Mouse (Mus musculus): ENCODE measurements around the gene Rpn2.

The Rpn2 gene

DNA sequence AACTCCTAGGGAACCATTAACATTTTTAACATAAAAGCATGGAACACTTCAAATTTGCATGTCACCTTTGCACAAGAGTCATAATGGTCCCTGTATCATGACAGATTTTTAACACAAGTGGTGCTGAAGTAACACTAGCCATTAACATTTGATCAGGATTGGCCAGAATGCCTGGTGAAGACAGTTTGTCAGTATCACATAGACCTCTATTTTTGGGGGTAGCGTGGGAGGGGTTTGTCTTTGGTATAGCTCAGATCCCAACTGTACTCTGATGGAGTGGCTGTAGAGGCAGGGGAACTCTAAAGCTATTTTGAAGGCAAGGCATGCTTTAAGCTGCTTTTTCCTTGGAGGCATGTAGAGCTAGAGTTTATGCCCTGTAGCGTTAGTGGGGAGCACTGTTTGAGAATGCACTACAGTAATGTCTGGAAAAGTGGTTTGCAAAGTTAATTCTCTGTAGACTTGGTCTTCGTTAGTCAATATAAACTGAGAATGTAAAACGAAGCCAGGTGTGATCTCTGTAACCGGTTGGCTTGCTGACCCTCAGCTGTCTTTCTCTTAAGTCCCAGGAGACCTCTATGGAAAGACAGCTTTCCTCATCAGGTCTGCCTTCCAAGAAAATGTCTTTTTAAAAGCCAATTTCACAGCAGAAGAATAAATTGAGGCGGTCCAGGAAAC is 32.3 kb downstream of the Rpn2 start:
- no peak for DNase-seq (ENCODE audit: low spot score)

DNA sequence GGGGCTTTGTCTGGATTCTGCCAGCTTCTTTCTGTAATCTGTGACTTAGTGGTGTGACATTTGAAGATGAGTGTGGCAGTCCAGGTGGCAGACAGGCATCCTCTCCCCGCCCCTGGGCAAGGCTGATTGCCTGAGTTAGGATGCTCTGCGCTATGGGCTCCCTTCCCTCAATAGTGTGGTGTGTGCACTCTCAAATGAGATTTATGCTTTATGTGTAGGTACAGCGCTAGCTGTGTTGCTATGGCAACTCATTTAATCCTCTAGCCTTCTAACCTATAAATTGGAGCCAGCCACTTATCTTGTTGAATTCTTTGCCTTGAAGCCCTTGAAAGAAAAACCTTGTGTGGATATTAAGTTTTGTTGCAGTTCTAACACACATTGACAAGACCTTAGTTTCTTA is 34.9 kb downstream of the Rpn2 start:
- DNase-seq (ENCODE audit: low spot score): no peak

DNA sequence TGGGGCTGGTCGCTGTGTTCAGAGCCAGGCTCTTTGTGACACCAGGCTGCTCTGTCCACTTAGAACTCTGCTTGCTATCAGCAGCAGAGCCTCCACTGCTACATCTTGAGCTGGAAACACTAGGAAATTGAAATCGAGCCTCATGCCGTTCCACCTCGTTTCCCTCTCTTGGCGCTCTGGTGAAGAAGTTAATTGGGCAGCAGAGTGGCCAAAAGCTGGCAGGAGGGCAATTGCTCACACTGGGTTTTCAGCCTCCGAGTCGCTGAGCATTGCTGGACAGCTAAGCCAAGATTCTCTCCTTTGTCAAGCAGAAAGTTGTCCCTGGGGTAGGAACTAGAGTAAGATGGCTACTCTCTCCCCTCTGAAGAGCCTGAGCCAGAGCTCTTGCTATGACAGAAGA is 35.5 kb downstream of the Rpn2 start:
- DNase-seq (ENCODE audit: low spot score): no peak

DNA sequence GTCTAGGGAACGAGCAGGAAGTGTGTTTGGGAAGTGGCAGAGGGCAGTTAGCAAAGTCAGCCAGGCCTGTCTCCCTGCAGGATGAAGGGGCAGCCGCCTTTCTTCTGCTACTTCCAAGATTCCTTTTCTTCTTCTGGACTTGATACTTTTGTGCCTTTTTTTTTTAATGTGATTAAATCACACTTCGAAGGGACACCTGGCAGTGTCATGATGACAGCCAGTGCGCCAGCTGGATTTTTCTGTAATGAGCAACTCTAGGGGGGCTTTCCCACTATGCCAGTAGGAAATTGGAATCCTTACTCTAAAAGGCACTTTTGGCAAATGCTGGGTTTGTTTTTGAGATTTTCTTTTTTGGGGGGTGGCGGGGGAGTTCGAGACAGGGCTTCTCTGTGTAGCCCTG is 36.7 kb downstream of the Rpn2 start:
- DNase-seq (ENCODE audit: low spot score): no peak

DNA sequence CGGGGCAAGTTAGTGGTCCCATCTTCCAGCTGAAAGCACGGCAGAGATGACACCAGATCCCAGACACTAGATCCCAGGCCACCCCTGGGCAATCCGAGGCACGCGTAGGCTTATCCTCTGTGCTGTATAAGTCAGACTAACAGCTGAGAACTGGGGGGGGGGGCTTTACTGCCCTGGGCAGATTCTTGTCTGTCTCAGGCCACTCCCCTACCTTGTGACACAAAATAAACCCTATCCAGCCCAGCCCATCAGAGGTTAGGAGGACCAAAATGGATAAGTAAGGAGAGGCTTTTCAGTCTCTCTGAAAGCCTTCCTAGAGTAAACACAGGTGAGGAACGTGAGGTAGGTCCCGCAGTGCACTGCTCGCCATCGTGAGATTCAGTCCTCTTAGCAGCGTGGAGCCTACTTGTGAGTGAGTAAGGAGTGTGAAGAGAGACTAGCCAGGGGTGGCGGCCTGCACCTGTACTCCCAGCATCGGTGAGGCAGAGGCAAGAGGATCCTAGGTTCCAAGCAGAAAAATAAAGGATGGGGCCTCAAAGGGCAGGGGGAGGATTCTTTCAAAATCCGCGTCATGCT is 37.6 kb downstream of the Rpn2 start:
- DNase-seq (ENCODE audit: low spot score): no peak

DNA sequence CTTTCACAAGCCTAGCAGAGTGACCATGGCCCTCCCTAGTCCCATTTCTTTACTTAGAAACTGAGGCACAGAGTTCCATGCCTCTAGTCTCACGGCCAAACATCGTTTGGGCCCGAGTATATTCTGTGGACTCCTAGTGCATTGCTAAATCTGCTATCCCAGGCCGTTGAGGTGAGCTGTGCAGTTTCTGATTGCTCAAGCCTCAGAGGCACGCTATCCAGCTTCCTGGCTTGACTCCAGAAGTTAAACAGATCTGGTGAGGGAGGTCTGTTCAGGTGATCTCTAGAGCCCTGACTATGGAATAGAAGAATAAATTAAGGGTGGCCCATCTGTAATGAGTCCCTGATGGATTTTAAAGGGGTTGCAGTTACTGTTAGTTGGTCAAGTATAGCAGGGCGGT is 38.4 kb downstream of the Rpn2 start:
- DNase-seq (ENCODE audit: low spot score): no peak

DNA sequence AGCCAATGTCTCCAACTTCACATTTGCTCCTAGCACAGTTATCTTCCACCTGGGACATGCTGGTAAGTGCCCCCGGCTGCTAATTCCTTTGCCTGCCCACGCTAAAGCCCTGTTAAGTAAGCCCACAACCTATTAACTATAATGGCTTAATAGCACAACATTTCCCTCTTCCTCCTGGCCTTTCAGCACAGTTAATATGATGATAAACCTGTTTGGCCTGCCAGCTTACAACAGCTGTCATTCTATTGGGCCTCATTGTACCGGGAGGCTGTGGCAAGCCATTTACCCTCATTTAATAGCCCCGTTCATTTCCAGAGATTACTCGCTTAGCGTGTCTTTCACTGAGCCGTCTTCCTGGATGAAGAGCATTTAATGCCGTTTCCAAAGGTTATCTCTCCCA is 41.3 kb downstream of the Rpn2 start:
- no peak for DNase-seq (ENCODE audit: low spot score)

DNA sequence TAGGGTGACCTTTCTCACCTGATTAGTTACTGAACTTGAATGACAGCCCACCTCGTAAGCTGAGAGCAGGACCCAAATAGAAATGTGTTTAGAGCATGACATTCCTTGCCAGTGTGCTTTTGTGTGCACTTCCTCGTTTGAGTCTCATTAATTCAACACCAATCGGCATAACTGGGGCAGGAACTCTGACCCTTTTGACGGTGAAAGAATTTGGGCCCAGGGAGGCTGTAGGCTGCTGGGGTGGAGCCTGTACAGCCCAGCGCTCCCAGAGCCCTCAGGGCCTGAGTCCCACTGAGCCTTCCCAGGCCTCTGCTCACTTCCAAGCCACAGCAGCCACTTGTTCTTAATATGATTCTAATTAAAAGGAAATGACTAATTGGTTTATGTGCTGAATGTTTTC is 42.1 kb downstream of the Rpn2 start:
- DNase-seq (ENCODE audit: low spot score): no peak

DNA sequence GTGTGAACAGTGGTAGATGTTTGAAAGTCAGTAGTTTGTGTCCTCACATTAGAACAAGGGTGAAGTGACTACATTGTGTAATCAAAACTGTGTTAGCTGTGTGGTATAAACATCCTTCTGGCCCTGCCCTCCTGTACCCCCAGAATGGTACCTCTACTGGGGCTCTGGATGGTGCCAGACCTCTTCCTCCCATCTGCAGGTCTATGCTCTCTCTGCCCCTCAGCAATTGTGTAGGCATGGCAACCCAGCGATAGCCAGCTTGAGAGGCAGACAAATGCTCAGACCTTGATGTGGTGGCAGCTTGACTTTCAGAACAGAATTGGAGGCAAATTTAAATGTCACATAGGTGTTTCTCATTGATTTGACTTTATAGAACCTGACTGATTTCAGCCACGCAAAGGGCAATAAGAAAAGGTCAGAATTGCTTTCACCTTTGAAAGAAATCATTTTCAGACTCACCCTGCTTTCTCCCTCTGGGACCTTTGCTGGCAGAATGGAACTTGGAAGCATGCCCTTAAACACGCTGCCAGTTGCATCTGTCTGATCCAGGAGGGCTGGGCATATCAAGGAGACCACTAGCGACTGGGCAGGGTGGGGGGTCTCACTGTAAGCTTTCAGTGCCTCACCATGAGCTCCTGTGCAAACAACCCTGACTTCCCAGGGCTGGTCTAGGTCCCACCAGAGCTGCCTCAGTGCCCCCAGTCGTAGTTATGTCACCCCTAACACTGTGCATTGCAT is 43.4 kb downstream of the Rpn2 start:
- no peak for DNase-seq (ENCODE audit: low spot score)

DNA sequence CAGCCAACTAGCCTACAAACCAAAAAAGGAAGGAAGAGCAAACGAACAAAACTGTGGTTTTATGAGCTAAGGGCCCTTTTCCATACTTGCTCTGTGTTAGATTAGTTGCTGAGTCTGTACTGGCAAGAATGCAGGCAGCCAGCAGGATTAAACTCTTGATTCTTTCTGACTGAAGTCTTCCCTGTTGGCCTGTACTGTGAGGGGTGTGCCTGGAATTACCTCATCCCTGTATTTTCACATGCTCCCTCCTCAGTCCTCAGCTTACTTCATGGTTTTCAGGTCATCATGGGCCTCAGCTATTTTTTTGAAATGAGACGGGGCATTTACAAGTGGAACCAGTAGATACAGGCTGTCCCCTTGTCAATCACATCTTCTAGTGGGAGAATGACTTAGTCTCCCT is 46.4 kb downstream of the Rpn2 start:
- DNase-seq (ENCODE audit: low spot score): no peak

DNA sequence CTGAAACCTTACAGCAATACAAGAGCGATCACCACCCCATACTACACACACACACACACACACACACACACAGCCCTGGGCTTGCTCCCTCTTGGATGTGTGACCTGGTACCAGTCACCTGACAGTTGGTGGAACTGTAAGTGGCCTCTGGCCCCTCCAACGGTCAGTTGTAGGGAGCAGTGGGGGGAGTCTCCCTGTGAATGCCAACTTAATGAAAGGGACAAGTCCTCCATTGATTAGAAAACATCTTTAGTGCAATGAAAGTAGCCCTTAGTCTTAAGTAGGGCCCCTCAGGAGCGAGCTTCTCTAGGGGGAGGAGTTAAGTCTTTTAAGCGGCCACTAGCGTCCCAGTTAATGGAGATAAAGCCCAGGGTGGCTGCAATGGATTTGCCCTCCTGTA is 49.3 kb downstream of the Rpn2 start:
- DNase-seq (ENCODE audit: low spot score): no peak

DNA sequence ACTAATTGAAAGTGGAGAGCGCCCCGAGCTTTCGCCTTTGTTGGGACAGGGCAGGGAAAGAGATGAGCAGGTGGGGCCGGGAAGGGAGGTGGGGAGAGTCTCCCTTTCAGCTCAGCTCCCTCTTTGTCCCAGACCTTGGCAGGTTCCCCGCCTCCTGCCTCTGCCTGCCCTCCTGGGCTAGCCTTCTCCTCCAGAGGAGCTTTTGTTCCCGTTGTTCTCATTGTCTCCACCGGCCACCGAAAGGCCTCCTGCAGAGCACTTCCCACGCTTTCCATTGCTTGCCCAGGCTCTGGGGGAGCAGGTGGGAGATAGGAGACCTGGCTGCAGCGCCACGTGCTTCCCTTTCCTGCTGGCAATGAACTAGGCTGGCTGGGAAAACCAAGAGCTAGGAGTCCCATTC is 49.8 kb downstream of the Rpn2 start:
- DNase-seq (ENCODE audit: low spot score): peak; percentile 50

DNA sequence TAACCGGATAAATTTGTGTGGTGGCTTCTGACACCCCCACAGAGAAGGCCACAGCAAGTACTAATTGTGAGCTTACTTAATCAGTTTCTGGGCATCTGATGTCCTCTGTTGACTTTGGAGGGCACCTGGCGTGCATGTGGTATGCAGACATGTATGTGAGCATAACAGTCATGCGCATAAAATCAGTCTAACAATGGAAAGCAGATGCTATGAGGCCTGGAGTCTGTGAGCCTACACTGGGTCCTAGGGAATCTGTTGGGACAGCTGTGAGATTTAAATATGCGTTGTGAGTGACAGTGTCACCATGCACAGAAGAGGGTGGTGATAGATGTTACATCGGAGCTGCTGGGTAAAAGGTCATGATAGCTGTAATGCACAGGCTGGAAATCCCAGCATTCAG is 53.2 kb downstream of the Rpn2 start:
- DNase-seq (ENCODE audit: low spot score): no peak

DNA sequence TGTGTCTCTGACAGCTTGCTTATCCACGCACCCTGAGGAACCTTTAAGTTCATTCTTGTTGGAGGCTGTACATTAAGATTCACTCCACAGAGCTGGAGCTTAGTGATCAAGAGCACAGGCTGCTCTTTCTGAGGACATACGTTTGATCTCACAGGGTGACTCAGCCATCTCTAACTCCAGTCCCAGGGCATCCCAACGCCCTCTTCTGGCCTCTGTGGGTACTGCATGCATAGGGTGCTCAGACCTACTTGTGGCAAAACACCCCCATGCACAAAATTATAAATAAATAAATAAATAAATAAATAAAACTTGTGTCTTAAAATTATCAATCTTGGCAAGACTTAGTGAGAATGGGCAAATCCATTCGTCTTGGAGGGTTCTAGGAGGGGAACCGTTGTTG is 59.8 kb downstream of the Rpn2 start:
- DNase-seq (ENCODE audit: low spot score): no peak

DNA sequence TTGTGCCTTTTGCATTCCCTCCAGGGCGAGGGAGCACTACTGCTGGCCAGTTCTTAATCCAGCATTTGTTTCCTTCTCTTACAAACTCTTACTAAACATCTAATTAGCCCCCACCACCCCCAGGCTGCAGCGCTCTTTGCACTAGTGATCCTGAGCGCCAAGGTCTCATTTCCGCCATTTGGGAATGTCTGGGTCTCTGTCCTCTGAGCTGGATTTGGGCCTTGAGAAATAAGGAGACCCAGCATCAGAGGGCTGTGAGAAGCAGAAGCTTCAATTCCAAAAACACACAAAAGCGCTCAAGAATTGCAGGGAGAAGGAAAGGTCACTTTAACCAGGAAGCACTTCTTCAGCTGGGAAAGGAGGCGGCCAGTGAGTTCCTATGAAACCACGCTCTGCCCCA is 60.7 kb downstream of the Rpn2 start:
- no peak for DNase-seq (ENCODE audit: low spot score)

DNA sequence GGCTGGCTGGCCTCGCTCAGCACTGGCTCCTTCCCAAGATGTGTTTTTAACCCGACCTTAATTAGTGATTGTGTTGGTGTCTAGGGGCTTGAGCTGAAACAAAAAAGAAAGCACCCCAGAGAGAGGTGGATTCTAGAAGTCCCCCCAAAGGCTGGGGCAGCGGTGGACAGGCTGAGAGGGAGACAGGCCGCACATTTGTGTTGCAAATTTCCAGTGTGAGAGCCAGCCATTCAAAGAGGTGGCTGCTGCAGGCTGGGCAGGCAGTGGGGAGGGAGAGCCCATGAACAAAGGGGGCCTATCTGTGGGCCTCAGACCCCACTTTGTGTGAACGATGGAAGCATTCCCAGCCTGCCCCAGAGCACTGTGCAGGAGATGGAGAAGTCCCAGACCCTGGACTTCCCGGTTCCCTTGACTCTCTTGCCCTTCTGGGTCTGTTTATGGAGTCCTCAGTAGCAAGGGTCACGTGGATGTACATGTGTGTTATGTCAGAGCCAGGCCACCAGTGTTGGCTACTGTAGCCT is 61.5 kb downstream of the Rpn2 start:
- DNase-seq (ENCODE audit: low spot score): no peak

DNA sequence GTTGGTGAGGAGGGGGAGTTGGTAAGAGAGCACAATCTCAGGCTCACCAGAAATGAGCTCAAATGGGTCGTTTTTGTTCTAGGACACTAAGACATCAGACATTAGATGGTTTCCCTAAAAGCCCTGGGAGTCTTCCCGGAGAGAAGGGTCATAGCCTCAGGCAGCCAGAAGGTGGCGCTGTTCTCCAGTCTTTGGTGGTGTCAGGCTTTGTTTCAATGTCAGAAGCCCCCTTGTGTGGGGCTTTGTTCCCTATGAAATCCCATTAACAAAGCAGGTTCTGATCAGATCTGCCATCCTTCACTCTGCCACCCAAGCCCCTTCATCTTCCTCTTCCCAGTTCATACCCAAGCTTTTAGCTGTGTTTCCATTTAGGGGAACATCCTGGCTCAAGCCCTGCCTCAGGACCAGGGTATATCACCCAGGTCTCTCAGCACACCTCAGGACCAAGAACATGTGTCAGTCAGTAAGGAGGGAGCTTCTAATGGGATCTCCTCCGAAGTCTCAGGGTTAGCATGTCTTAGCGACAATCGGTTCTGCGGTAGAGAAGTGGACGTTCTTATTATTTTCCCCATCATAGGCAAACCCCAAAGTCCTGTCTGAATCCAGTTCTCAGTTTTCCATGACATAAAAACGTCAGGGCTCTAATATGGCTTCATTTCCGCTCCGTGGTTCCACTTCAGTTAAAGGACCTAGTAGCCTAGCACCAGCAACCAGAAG is 62.9 kb downstream of the Rpn2 start:
- peak; percentile 9 for DNase-seq (ENCODE audit: low spot score)

DNA sequence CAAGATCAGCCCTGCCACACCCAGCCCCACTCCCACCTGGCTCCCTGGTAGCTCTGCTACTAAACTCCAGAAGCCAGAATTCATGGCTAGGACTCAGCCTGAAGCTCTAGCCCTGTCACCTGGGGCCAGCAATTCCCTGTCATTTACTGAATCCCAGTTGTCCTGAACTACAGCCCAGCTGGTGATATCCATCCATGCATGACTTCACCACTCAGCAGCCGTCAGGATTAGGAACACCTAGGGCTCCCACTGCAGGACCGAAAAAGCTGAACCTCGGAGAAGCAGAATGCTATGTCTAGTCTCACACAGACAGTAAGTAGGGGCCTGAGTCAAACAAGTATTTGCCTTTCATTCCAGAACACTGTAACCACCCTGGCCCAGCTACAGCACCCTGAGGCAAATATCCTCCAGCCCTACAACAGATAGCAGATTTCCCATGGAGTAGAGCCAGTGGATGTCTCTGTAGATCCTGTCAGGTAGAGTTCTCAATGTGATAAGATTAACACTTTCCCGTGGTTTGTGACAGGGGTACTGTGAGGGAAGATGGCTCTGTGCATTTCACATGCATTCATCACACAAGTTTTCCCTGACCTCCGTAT is 63.6 kb downstream of the Rpn2 start:
- DNase-seq (ENCODE audit: low spot score): no peak

DNA sequence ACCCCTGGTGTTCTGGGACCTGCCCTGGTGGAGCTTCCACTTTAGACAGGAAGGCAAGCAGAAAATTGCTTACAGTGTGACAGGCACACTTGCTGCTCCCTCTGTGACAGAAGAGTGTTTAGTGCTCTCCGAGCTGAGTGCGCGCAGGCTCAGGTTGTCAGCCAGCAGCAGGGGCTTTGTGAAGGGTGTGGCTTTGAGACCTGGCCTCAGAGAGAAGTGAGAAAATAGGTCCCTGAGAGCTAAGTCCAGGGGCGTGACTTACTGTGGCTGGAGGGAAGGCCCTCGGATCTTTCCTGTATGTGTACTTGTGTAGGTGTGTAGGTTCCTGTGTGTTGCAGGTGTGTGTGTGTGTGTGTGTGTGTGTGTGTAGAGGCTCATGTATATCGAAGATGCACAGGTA is 64.5 kb downstream of the Rpn2 start:
- no peak for DNase-seq (ENCODE audit: low spot score)

DNA sequence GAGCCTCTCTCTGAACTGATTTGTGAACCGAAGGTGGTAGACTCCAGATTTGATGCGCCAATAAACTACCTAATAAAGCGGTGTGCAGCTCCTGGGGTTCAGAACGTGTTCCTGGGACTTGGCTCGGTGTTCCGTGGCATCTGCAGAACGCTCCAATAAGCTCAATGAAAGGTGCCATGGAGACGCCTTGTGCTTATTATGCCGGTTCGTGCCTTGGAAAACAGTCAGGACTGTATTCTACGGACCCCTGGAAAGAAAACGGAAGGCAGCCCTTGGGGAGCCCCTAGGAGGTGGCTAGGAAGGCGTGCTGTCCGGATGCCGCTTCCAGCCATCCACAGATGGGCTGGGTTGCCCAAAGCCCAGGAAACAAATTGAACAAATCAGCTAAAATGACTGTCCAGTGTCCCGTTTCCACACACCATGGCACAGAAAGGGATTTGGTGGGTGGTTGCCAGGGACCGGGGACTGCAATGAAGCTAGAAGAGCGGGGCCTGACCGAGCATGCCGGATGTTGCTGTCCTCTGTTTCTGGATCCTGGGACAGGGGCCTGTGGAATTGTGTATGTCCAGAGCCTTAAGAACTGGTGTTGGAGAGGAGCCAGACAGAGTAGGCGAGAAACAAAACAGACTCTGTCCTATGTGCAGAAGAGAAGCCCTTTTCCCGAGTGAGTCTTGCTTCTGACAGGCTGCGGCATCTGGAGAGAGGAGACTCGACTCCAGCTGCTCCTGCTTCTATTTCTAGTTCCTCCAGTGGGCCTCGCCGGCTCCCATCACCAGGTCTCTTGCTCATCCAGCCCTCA is 68.7 kb downstream of the Rpn2 start, which contains the start of gene Ghrh:
TSS of gene Ghrh (minus strand) at position 146 of the 799 bp plus-strand sequence.
- no peak for DNase-seq (ENCODE audit: low spot score)

DNA sequence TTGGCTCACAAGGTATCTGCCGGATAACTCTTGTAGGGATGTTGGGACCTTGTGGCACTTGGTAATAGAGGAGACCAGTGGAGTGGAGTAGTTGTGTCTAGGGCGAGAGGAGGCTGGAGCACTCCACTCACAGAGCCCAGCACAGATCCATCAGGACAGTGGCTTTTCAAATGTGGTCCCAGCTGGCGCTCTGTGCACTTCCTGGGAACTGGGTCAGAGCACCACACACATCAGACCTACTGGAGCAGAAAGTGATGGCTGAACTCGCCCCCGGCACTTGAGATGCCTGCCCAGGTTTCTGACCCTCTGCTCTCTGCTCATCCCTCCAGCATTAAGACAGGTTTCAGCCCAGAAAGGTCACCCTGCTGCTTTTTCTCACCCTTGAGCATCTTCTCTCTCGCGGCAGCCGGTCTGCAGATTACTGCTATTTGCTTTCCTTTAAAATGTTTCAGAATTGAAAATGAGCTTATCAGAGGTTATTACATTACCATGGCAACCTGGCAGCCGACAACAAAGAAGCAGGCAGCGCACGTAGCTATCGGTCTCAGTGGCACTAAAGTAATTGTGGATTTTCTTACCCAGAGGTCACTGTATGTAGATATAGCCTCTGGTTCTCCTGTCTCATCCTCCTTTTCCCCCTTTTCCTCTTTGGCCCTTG is 70.4 kb downstream of the Rpn2 start:
- DNase-seq (ENCODE audit: low spot score): no peak
